Mouse (Mus musculus): ENCODE data around the gene Ctxn2. TPM values are rescaled to one million over a fixed set of nuclear protein-coding genes. Genes with fewer than 3 reads are reported as not detected.

The Ctxn2 gene
- polyA plus RNA-seq, 1 experiment from 2014 or later = not detected

Other genes with a start within 250 kb of the Ctxn2 start
- 10.5 and 12.5 TPM in 2 replicates for gene Slc24a5, start 68.6 kb upstream of the Ctxn2 start, polyA plus RNA-seq (2016; fragmentation: Nextera tagmentation; extraction: Ambion mirVana)
- gene Myef2, start 13.0 kb upstream of the Ctxn2 start, polyA plus RNA-seq (2016; fragmentation: Nextera tagmentation; extraction: Ambion mirVana) = 42.2 and 45.0 TPM in 2 replicates
- gene Slc12a1, start 15.8 kb downstream of the Ctxn2 start, polyA plus RNA-seq (2016; fragmentation: Nextera tagmentation; extraction: Ambion mirVana) = not detected in 2 replicates
- 199 and 210 TPM in 2 replicates for gene Dut, start 110.5 kb downstream of the Ctxn2 start, polyA plus RNA-seq (2016; fragmentation: Nextera tagmentation; extraction: Ambion mirVana)